Mouse (Mus musculus) lung, embryonic 15.5 days (tissue): ENCODE data around the gene Ppfia4. TPM values are rescaled to one million over a fixed set of nuclear protein-coding genes. Genes with fewer than 3 reads are reported as not detected.

Source experiments
- ATAC-seq: fragments of 200-750 bp; cut with Nextera tagmentation; 2 replicates; pipeline ENCODE4 v1.8.0; 2017; ENCODE audit warnings: moderate number of reproducible peaks, borderline replicate concordance; ENCODE audit not compliant: low FRiP score, low TSS enrichment; ENCODE audit errors: extremely low read depth
- H3K27ac ChIP-seq: fragments of 300-500 bp; sonication (generic); 2 replicates; pipeline ENCODE4 v1.5.1; 2015; ENCODE audit warnings: moderate library complexity, mild to moderate bottlenecking, inconsistent platforms
- H3K27me3 ChIP-seq: fragments of 300-500 bp; sonication (generic); 2 replicates; pipeline ENCODE4 v1.6.1; 2015; ENCODE audit warnings: inconsistent platforms
- H3K36me3 ChIP-seq: fragments of 300-500 bp; sonication (generic); 2 replicates; pipeline ENCODE4 v1.6.1; 2015; ENCODE audit warnings: inconsistent platforms
- H3K4me1 ChIP-seq: fragments of 300-500 bp; sonication (generic); 2 replicates; pipeline ENCODE4 v1.6.1; 2015; ENCODE audit warnings: inconsistent platforms
- H3K4me2 ChIP-seq: fragments of 300-500 bp; sonication (generic); 2 replicates; pipeline ENCODE4 v1.6.1; 2015; ENCODE audit warnings: inconsistent platforms, mild to moderate bottlenecking, moderate library complexity
- H3K4me3 ChIP-seq: fragments of 300-500 bp; sonication (generic); 2 replicates; pipeline ENCODE4 v1.5.1; 2015; ENCODE audit warnings: mild to moderate bottlenecking, inconsistent platforms
- H3K9ac ChIP-seq: fragments of 300-500 bp; sonication (generic); 2 replicates; pipeline ENCODE4 v1.6.1; 2015; ENCODE audit warnings: inconsistent platforms
- H3K9me3 ChIP-seq: fragments of 300-500 bp; sonication (generic); 2 replicates; pipeline ENCODE4 v1.6.1; 2016; ENCODE audit warnings: inconsistent platforms
- WGBS: fragments of 180-500 bp; shearing (Covaris S2); methylation state at CpG from one replicate; pipeline ENCODE4 v1.1.7; 2015; 5-methylcytosine and 5-hydroxymethylcytosine counted together
- polyA plus RNA-seq: library from polyadenylated mRNA; unstranded; fragments of >200 nt; fragmentation: Nextera tagmentation; extraction: Ambion mirVana; gene quantifications from 2 replicates; pipeline ENCODE4 v1.2.1, GENCODE M21; 2015

The Ppfia4 gene
- polyA plus RNA-seq, 1 experiment from 2014 or later = 3.0 TPM

DNA sequence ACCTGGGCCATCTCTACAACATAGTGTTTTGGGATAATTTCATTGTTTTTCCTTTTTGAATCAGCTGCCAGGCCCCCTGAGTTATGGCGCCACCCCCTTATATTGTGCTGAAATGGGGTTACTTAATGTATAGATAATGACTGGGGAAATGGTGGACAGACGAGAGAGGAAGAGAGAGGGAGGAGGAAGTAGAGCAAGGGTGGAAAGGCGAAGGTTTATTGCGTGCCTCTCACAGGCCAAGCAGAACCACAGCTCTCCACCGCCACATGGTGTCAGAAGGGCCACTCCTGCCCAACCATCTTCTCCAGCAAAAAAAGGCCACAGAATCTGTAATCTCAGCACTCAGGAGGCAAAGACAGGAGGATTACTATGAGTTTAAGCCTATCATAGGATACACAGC lies 17.5 kb downstream of the Ppfia4 start:
- H3K4me1 ChIP-seq = no peaks in the 10 kb centered on the region
- WGBS = 80% methylated on average over 5 of the region's 5 CpGs
- no peak for ATAC-seq
- no peaks in the 10 kb centered on the region for H3K27me3 ChIP-seq
- H3K36me3 ChIP-seq = no peaks in the 10 kb centered on the region
- H3K4me3 ChIP-seq = no peak overlapping the region
- no peaks in the 10 kb centered on the region for H3K9me3 ChIP-seq
- no peak overlapping the region for H3K9ac ChIP-seq
- no peak overlapping the region for H3K27ac ChIP-seq
- no peak overlapping the region for H3K4me2 ChIP-seq

DNA sequence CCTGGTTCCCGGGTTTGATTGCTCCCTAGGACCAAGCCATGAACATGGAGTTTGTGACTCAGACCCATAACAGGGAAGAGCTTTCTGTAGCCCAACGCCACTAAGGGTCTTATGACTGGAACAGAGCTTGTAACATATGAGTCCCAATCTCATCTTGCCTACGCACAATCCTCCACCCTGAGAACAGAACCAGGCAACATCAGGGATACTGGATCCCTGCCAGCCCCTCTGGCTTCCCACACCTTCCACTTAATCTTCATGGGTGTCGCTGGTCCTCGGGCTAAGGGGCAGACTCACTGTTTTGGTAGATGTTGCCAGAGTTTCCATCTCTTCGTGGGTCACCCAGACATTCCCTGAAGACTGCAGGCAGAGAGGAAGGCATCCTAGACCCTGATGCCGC lies 21.0 kb downstream of the Ppfia4 start:
- Histone ChIP-seq H3K9ac (no peak overlapping the region), H3K4me2 (no peak overlapping the region), H3K9me3 (no peaks in the 10 kb centered on the region), H3K36me3 (no peaks in the 10 kb centered on the region), H3K4me3 (no peak overlapping the region), H3K4me1 (no peaks in the 10 kb centered on the region), H3K27ac (no peak overlapping the region), H3K27me3 (no peaks in the 10 kb centered on the region)
- no peak for ATAC-seq
- 90% methylated on average over 7 of the region's 7 CpGs for WGBS

DNA sequence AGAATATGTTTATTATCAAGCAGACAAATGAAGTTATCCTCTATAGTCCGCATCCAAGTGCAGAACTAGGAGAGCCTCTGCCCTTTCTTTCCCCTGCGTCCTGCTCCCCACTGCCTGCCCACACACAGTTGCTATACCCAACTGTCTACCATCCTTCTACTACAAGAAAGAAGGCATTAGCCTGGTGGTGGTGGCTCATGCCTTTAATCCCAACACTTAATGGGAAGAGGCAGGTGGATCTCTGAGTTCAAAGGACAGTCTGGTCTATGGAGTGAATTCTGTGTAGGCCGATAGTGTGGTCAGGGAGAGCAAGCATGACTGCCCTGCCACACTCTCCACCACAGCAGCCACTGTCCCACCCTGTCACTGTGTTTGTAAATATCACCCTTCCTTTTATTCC lies 22.0 kb downstream of the Ppfia4 start:
- no peaks in the 10 kb centered on the region for H3K4me1 ChIP-seq
- no peaks in the 10 kb centered on the region for H3K9me3 ChIP-seq
- H3K27me3 ChIP-seq = no peaks in the 10 kb centered on the region
- H3K36me3 ChIP-seq = no peaks in the 10 kb centered on the region
- no peak overlapping the region for H3K27ac ChIP-seq
- H3K4me3 ChIP-seq = no peak overlapping the region
- no peak overlapping the region for H3K9ac ChIP-seq
- no peak for ATAC-seq
- H3K4me2 ChIP-seq = no peak overlapping the region
- 87% methylated on average over 3 of the region's 3 CpGs for WGBS

DNA sequence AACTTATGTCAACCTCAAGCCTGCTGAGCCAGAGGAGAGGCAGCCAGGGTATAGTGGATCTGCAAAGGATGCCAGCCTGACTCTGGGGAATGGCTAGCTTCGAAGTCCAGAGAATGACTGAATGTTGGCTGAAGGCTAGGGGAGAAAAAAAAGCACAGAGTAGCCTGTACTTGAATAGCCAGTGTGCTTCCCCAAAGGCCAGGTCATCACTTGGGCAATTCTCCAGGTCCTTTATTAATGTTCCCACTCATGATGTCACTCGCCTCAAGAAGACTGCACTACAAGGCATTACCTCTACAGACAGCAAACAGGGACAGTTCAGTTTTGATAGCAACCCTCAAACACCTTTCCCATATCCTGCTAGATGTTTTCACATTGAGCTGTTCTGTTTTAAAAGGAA lies 22.4 kb downstream of the Ppfia4 start:
- no peaks in the 10 kb centered on the region for H3K4me1 ChIP-seq
- no peak for ATAC-seq
- 83% methylated on average over 2 of the region's 2 CpGs for WGBS
- no peaks in the 10 kb centered on the region for H3K27me3 ChIP-seq
- no peak overlapping the region for H3K27ac ChIP-seq
- H3K9ac ChIP-seq = no peak overlapping the region
- no peak overlapping the region for H3K4me3 ChIP-seq
- no peaks in the 10 kb centered on the region for H3K9me3 ChIP-seq
- H3K36me3 ChIP-seq = no peaks in the 10 kb centered on the region
- no peak overlapping the region for H3K4me2 ChIP-seq

DNA sequence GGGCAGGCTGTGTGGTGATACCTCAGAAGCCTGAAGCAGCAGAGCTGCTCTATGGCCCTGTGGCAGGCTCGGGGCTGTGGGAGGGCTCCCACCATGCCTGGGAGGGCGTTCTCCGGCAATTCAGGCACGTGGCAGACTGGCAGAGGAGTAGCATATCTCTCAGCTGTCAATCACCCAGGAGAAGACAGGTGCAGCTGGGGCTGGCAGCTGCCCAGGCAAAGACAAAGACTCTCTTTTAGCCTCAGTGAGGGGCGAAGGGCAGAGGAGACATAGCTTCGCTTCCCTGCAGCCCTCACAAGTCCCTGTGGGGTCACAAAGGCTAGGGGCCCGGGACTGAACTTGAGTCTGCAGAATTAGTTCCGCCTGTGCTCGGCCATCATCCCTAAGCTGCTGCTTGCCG lies 25.3 kb downstream of the Ppfia4 start:
- Histone ChIP-seq H3K27me3 (no peaks in the 10 kb centered on the region), H3K4me1 (peaks cover 11% of the 10 kb centered on the region), H3K9ac (no peak overlapping the region), H3K9me3 (no peaks in the 10 kb centered on the region), H3K4me2 (no peak overlapping the region), H3K27ac (no peak overlapping the region), H3K4me3 (no peak overlapping the region), H3K36me3 (no peaks in the 10 kb centered on the region)
- ATAC-seq = no peak
- 67% methylated on average over 10 of the region's 10 CpGs for WGBS

DNA sequence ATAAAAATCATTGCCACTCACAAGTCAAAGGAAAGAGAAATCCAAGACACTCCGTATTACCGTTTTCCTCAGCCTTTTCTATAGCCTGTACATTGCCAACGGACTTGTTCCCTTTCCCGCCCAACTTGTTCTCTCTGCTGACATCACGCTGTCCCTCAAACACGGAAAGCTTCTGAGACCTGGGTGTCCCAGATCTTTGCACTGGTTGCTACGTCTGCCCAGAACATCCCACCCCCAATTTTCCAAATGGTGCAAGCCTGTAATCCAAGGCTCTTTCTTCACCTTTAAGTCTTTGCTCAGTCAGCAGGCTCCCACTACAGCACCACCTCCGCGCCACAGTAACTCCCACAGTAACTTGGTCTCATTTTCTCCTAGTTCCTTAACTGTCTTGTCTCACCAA lies 27.8 kb downstream of the Ppfia4 start:
- no peak overlapping the region for H3K4me3 ChIP-seq
- H3K9me3 ChIP-seq = no peaks in the 10 kb centered on the region
- H3K4me1 ChIP-seq = peaks cover 15% of the 10 kb centered on the region
- no peak overlapping the region for H3K9ac ChIP-seq
- H3K27ac ChIP-seq = no peak overlapping the region
- peaks cover 4% of the 10 kb centered on the region; the same call in 1 of the 2 replicates for H3K27me3 ChIP-seq
- 85% methylated on average over 9 of the region's 9 CpGs for WGBS
- no peak overlapping the region for H3K4me2 ChIP-seq
- no peak for ATAC-seq
- H3K36me3 ChIP-seq = no peaks in the 10 kb centered on the region

DNA sequence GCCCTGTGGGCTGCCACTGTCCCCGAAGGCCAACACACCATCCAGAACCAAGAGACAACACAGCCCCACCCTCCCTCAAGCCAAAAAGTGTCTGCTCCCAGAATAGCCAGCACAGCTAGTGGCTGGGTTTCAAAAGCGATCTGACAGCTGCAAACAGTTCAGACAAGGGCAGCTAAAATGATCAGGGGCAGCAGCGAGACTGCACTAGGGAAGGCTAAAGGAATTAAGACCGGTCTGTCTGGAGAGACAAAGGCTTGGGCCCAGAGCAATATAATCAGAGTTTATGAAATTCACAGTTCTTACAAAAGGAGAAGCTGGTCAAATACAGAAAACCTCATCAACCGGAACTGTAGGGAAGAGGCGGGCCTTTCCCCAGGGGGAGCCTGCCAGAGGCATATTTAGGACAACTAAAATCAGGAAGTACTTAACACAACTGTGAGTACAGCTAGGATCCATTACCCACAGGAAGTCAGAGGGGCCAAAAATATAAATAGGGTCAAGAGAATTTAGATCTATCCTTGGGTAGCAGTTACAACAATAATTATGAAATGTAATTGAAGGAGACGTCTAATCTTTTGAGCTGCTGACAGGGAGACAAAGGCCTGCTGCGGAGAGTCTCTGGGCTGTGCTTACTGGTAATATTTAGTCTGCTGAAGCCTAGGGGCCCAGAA lies 30.0 kb downstream of the Ppfia4 start:
- peaks cover 24% of the 10 kb centered on the region for H3K4me1 ChIP-seq
- peaks cover 22% of the 10 kb centered on the region for H3K27me3 ChIP-seq
- WGBS = 26% methylated on average over 8 of the region's 8 CpGs
- H3K4me2 ChIP-seq = no peak overlapping the region
- H3K4me3 ChIP-seq = no peak overlapping the region
- H3K9ac ChIP-seq = no peak overlapping the region
- H3K9me3 ChIP-seq = no peaks in the 10 kb centered on the region
- peak overlapping the region; percentile 85 for H3K27ac ChIP-seq
- no peak; the same call in 1 of the 2 replicates for ATAC-seq
- no peaks in the 10 kb centered on the region for H3K36me3 ChIP-seq

DNA sequence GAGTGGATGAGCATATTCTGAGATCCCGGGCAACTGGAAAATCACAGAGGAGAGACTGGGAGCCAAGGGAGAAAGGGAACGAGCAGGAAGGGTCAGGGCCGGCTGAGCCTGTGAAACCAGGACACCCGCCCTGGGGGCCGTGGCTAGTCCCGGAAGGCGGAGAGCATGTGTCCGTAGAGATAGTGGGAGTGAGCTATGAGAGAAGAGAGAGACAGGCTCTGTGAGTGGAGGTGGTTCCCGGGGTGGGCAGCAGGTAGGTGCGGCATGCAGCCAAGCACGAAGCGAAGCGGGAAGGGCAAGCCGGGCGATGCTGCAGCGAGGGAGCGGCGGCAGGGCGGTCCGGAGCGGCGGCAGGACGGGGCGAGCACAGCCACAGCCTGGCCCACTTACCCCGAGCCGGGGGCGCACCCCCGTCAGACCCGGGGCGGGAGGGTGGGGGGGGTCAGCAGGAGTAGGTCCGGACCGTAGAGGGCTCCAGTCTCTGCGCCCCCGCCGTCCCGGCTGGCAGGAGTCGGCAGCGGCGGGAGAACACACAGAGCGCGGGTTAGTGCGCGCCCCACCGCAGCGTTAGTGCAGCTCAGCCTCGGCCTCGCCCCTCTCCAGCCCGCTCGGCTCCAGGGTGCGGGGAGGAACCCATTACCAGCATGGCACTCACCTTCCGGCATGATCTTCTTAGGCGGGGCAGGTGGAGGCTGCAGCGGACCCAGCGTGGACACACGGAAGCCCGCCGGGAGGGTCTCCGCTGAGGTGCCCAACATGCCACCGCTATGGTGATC lies 33.9 kb downstream of the Ppfia4 start:
- Histone ChIP-seq H3K9ac (peak overlapping the region; percentile 51), H3K9me3 (no peaks in the 10 kb centered on the region), H3K27me3 (peaks cover 25% of the 10 kb centered on the region), H3K4me1 (peaks cover 24% of the 10 kb centered on the region), H3K4me2 (peak overlapping the region; percentile 98), H3K27ac (no peak overlapping the region), H3K4me3 (peak overlapping the region; percentile 53), H3K36me3 (no peaks in the 10 kb centered on the region)
- WGBS = 10% methylated on average over 52 of the region's 59 CpGs
- ATAC-seq = peak; percentile 55; the same call in 1 of the 2 replicates

DNA sequence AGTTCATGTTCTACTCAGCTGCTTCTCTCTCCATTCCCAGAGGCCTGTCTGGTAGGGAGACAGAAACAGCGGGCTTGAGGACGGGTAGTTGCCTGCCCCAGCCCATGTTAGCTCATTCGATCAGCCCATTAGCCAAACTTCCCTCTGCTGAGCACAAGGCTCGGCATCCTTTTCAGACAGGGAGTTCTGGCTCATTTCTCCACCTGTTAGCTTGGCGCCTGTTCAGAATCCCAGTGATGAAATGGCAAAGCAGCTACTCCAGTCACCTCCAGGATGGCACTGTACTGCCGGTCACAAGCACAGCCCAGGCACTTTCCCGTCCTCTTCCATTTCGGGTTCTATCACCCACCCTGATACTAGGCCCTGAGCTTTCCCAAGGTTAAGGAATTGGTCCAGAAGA lies 35.5 kb downstream of the Ppfia4 start:
- Histone ChIP-seq H3K27ac (no peak overlapping the region), H3K4me3 (no peak overlapping the region), H3K9ac (no peak overlapping the region), H3K4me2 (no peak overlapping the region), H3K9me3 (no peaks in the 10 kb centered on the region), H3K36me3 (no peaks in the 10 kb centered on the region), H3K4me1 (peaks cover 11% of the 10 kb centered on the region), H3K27me3 (peaks cover 25% of the 10 kb centered on the region)
- no peak for ATAC-seq
- 81% methylated on average over 8 of the region's 8 CpGs for WGBS

DNA sequence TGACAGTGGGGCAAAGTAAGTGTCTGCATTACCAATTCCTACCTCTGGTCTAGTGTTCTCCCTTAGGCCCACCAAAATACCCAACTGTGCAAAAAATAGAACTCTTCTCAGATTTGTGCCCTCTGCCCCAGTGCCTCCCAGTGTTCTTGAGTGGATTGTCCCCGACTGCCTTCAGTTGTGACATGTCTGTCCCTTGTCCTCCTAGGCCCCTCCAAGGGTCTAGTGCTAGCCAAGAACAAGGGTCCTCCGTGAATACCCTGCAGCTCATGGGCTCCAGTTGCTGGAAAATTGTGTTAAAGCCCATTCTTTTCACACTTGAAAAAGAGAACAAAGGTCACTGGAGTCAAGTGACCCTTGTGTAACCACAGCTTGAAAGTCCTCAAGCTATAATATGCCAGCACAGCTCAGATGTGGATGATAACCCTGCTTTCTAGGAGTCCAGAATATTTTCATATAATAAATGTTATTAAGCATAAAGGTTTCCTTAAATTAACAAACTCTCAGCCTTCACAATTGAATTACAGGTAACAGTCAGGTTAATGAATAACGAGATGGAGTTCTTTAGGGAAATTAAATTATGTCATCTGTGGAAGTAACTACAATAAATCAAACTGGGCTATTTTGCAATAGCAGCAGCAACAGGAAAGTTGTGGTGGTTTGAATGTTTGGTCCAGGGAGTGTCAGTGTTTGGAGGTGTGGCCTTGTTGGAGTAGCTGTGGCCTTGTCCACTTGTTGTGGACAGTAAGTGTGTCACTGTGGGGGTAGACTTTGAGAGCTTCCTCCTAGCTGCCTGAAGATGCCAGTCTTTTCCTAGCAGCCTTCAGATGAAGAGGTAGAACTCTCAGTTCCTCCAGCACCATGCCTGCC lies 38.8 kb downstream of the Ppfia4 start:
- Histone ChIP-seq H3K4me3 (no peak overlapping the region), H3K27ac (no peak overlapping the region), H3K4me1 (peaks cover 4% of the 10 kb centered on the region; the same call in 1 of the 2 replicates), H3K4me2 (no peak overlapping the region), H3K36me3 (no peaks in the 10 kb centered on the region), H3K27me3 (peaks cover 11% of the 10 kb centered on the region), H3K9me3 (no peaks in the 10 kb centered on the region), H3K9ac (no peak overlapping the region)
- 64% methylated on average over 3 of the region's 3 CpGs for WGBS
- ATAC-seq = no peak

DNA sequence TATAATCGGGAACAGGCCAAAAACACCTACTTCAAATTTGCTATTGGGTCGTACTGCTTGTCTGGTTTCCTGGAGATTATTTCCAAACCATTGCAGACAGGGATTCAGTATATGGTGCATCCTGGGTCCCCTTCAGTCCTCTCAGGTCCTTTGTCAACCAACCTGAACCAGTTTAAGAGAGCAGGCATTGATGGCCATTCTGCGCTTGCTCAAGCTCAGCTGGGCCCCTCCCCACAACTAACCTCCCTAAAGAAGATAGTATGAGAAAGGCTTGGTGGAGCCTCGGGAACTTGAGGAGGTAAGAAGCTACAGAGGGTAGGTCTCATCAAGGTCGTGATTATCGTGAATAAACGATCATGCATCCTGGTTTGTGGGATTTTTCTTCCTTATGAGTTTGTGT lies 39.5 kb downstream of the Ppfia4 start:
- Histone ChIP-seq H3K36me3 (no peaks in the 10 kb centered on the region), H3K4me1 (no peaks in the 10 kb centered on the region; the same call in 1 of the 2 replicates), H3K9me3 (no peaks in the 10 kb centered on the region), H3K27me3 (peaks cover 9% of the 10 kb centered on the region), H3K27ac (no peak overlapping the region), H3K9ac (no peak overlapping the region), H3K4me3 (no peak overlapping the region), H3K4me2 (no peak overlapping the region)
- WGBS = 81% methylated on average over 7 of the region's 7 CpGs
- no peak for ATAC-seq

DNA sequence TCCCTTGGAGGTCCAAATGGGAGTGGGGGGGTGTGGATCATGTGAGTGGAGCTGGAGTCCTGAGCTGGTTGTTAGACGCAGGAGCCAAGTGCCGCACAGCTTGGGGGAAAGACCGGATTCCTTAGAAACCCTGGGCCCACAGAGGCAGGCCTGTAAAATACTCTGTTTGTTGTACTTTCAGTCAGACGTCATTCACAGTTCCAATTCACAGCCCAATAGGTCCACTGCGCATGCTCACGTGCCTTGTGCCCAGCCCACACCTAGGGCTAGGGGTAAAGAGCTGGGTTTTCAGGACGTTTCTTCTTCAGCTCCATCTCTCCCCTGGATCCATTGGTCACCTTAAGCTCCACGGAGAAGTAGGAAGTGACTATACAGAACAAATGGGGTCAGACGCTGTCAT lies 40.1 kb downstream of the Ppfia4 start:
- no peak for ATAC-seq
- no peaks in the 10 kb centered on the region; the same call in 1 of the 2 replicates for H3K4me1 ChIP-seq
- H3K4me2 ChIP-seq = no peak overlapping the region
- no peaks in the 10 kb centered on the region for H3K9me3 ChIP-seq
- H3K27ac ChIP-seq = no peak overlapping the region
- H3K4me3 ChIP-seq = no peak overlapping the region
- H3K27me3 ChIP-seq = peaks cover 2% of the 10 kb centered on the region
- 41% methylated on average over 9 of the region's 9 CpGs for WGBS
- H3K36me3 ChIP-seq = no peaks in the 10 kb centered on the region
- H3K9ac ChIP-seq = no peak overlapping the region
